Mouse (Mus musculus): ENCODE data around the gene Ptprm.

- TF ChIP-seq SIN3A (IDR thresholded peaks at IDR 0.05; ENCODE audit: low read length), result no peak
- TF ChIP-seq TBP (IDR thresholded peaks at IDR 0.05; ENCODE audit: low read depth, low read length), result no peak
- no peak for TF ChIP-seq ZC3H11A (IDR thresholded peaks at IDR 0.05; ENCODE audit: low read depth, low read length)
- no peak for TF ChIP-seq USF1 (IDR thresholded peaks at IDR 0.05; ENCODE audit: low read depth, low read length)
- TF ChIP-seq GABPA (IDR thresholded peaks at IDR 0.05; ENCODE audit: low read depth, low read length), result no peak
- TF ChIP-seq POLR2A (IDR thresholded peaks at IDR 0.05; ENCODE audit: control insufficient read depth in 1 of 2, insufficient read depth in 1 of 2, low read depth in 1 of 2, low read length in 2 of 2, poor library complexity in 1 of 2), result no peak
- no peak for TF ChIP-seq EP300 (IDR thresholded peaks at IDR 0.05; ENCODE audit: low read depth in 1 of 2, low read length in 2 of 2)
- no peak for TF ChIP-seq CTCF (IDR thresholded peaks at IDR 0.05 in 2 of 3, conservative IDR thresholded peaks at IDR 0.05 in 1 of 3; ENCODE audit: control insufficient read depth in 1 of 3, insufficient read depth in 1 of 3, low read depth in 2 of 3, low read length in 3 of 3, poor library complexity in 1 of 3, severe bottlenecking in 1 of 3)
- no peak for TF ChIP-seq NRF1 (IDR thresholded peaks at IDR 0.05; ENCODE audit: insufficient read depth, low read depth, low read length, poor library complexity, severe bottlenecking)
- no peak for TF ChIP-seq JUND (IDR thresholded peaks at IDR 0.05; ENCODE audit: low read depth, low read length)
- TF ChIP-seq GATA1 (IDR thresholded peaks at IDR 0.05; ENCODE audit: low read depth, low read length), result no peak
- no peak for TF ChIP-seq ZNF384 (IDR thresholded peaks at IDR 0.05; ENCODE audit: low read depth, low read length)
Measured at GRCm38 (mm10) chr17:67118676-67119340, 235.4 kb downstream of the Ptprm start.
